Comparison of ENCODE assay signal across 9 mouse cellular contexts in the genomic region with DNA sequence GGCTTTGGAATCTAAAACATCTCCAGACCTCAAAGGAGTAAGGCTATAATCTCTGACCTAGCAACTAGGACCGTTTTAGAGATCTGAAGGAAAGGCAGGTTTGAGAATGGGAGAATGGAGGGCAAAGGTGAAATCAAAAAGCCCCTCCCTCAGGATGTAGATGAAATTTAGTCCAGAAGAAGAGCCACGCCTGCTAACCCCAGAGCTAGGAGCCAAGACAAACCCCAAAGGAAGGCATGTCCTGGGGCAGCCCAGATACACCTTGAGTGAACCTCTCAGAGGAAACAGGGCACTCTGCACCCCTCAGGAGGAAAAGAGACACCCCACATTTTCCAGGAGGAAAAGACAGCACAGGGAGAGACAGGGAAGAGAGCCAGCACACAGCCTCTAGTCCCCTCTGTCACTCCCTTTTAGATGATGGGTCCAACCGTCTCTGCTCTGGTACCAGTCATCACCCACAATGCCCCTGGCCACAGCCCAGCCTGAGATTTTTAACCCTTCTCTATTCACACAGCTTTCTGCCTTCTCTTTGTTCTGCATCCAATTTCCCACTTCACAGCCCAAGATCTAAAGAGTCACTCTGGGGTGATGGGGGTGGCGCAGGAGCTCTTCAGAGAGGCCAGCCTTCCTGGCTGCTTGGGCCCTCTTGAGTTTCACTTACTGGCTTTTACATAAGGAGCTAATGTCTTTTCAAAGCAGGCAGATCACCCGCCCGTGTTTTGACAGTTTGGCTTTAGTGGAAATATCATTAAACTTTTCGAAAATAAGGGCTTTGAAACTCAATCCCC.
DNase-seq lines count a peak whose midpoint lies in the region; ATAC-seq lines count a peak whose summit lies in the region.
"Had no signal": no experiment of that assay in that cellular context is flagged by ENCODE, and none has a peak within 500 bp of the region (broad histone marks: within the 10 kb centered on the region; RNA-seq: fewer than 3 reads in every experiment).

No protein-coding gene starts in this region.

- H3K4me2 ChIP-seq in kidney, embryonic 16.5 days (replicated peaks; ENCODE audit: low read depth, low read length) = peak overlapping the region; percentile 29; the same call in 1 of the 2 replicates
- no peak overlapping the region for H3K4me2 ChIP-seq in limb, embryonic 15.5 days
- H3K4me2 ChIP-seq: liver, embryonic 13.5 days had no signal

- H3K27ac ChIP-seq in kidney, embryonic 16.5 days (ENCODE audit: low read length) = peak overlapping the region; percentile 97
- peak overlapping the region; percentile 85 for H3K27ac ChIP-seq in forebrain, embryonic 10.5 days
- peak overlapping the region; percentile 83 for H3K27ac ChIP-seq in limb, embryonic 15.5 days
- H3K27ac ChIP-seq: liver, embryonic 13.5 days had no signal

- peak overlapping the region; percentile 55 for H3K9ac ChIP-seq in kidney, embryonic 16.5 days (replicated peaks; ENCODE audit: low read length)
- no peak overlapping the region for H3K9ac ChIP-seq in limb, embryonic 15.5 days
- H3K9ac ChIP-seq: liver, embryonic 13.5 days had no signal

- no peaks in the 10 kb centered on the region for H3K9me3 ChIP-seq in kidney, embryonic 16.5 days (ENCODE audit: low read length)
- no peaks in the 10 kb centered on the region for H3K9me3 ChIP-seq in forebrain, embryonic 10.5 days
- H3K9me3 ChIP-seq in limb, embryonic 15.5 days = no peaks in the 10 kb centered on the region
- H3K9me3 ChIP-seq: liver, embryonic 13.5 days had no signal

- no peak for DNase-seq in kidney, adult 9 months
- DNase-seq in forebrain, embryonic 10.5 days (ENCODE audit: extremely low spot score, low spot score) = peak; percentile 51
- DNase-seq in retina, postnatal 1 day = peak; percentile 69
- DNase-seq in cerebellum, adult 11-12 months = no peak
- no peak for DNase-seq in ovary, postnatal 10 days (ENCODE audit: low spot score)
- DNase-seq: liver, embryonic 13.5 days had no signal

- peak; percentile 87 for ATAC-seq in kidney, embryonic 16.5 days (ENCODE audit: low FRiP score, low TSS enrichment)
- ATAC-seq in limb, embryonic 15.5 days (ENCODE audit: insufficient number of reproducible peaks, low FRiP score, low TSS enrichment, low read depth) = no peak; the same call in 1 of the 2 replicates
- no peak for ATAC-seq in frontal cortex, adult (ENCODE audit: low TSS enrichment)

- H3K4me3 ChIP-seq in kidney, embryonic 16.5 days (ENCODE audit: low read length) = no peak overlapping the region
- peak overlapping the region; percentile 32; the same call in 1 of the 2 replicates for H3K4me3 ChIP-seq in forebrain, embryonic 10.5 days
- H3K4me3 ChIP-seq in limb, embryonic 15.5 days = no peak overlapping the region
- H3K4me3 ChIP-seq: liver, embryonic 13.5 days had no signal

- no peaks in the 10 kb centered on the region for H3K36me3 ChIP-seq in kidney, embryonic 16.5 days (ENCODE audit: insufficient read depth, low read length)
- H3K36me3 ChIP-seq in forebrain, embryonic 10.5 days (replicated peaks) = no peaks in the 10 kb centered on the region
- no peaks in the 10 kb centered on the region for H3K36me3 ChIP-seq in limb, embryonic 15.5 days
- H3K36me3 ChIP-seq: liver, embryonic 13.5 days had no signal

- H3K4me1 ChIP-seq in kidney, embryonic 16.5 days (ENCODE audit: insufficient read depth, low read length) = peaks cover 23% of the 10 kb centered on the region
- H3K4me1 ChIP-seq in forebrain, embryonic 10.5 days = peaks cover 24% of the 10 kb centered on the region
- H3K4me1 ChIP-seq in limb, embryonic 15.5 days = peaks cover 32% of the 10 kb centered on the region

- 13% methylated on average over 7 of the region's 7 CpGs for WGBS in kidney, embryonic 16.5 days
- 13% methylated on average over 7 of the region's 7 CpGs for WGBS in forebrain, embryonic 10.5 days
- WGBS in limb, embryonic 15.5 days = 24% methylated on average over 7 of the region's 7 CpGs

- H3K27me3 ChIP-seq in kidney, embryonic 16.5 days (ENCODE audit: insufficient read depth, low read length) = no peaks in the 10 kb centered on the region
- H3K27me3 ChIP-seq in forebrain, embryonic 10.5 days (ENCODE audit: poor library complexity, severe bottlenecking) = peaks cover 58% of the 10 kb centered on the region
- no peaks in the 10 kb centered on the region for H3K27me3 ChIP-seq in limb, embryonic 15.5 days
- H3K27me3 ChIP-seq: liver, embryonic 13.5 days had no signal

Comparison
In these comparisons a context has a peak if more than half of its experiments do, and no peak if none do; other contexts are left out.
1. DNase-seq: peak in forebrain, embryonic 10.5 days (single experiment) and retina, postnatal 1 day (single experiment); none in kidney, adult 9 months (single experiment), cerebellum, adult 11-12 months (single experiment) and ovary, postnatal 10 days (single experiment).
2. Peak in every context shown above with its lines, with median percentiles within 50 percentile points of each other: H3K27ac ChIP-seq.